Mouse (Mus musculus): ENCODE data around the gene Glod4. TPM values are rescaled to one million over a fixed set of nuclear protein-coding genes. Genes with fewer than 3 reads are reported as not detected.

The Glod4 gene
- polyA plus RNA-seq, 1 experiment from 2014 or later, result 126 TPM

DNA sequence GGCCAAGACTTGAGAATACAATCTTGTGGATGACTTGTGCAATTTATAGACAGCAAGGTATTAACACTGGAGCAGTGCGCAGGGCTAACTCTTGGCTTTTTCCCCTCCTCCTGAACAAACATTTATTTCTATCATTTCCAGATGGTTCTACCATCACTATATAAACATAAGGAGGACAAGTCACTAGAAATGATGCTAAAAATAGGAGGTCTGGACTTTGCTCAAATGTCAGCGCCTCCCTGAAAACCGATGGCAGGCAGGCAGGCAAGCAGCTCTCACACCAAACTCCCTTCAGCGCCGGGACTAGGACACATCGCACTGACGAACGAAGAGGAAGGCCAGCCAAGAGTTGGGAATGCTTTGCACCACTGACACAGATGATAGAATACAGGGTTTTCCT lies 118.1 kb downstream of the Glod4 start:
- no peaks in the 10 kb centered on the region for H3K36me3 ChIP-seq (ENCODE audit: control insufficient read depth, insufficient read depth, low read length)
- peak; percentile 83 for ATAC-seq (ENCODE audit: low read depth)
- no peak overlapping the region for H3K4me3 ChIP-seq (ENCODE audit: low read length)
- no peak overlapping the region for H3K4me2 ChIP-seq (ENCODE audit: low read depth, low read length)
- H3K9me3 ChIP-seq (ENCODE audit: control insufficient read depth, low read length), result no peaks in the 10 kb centered on the region
- peak overlapping the region; percentile 17; the same call in 1 of the 2 replicates for H3K27ac ChIP-seq (ENCODE audit: low read length)
- H3K9ac ChIP-seq (ENCODE audit: low read length), result no peak overlapping the region
- no peaks in the 10 kb centered on the region for H3K27me3 ChIP-seq (ENCODE audit: control insufficient read depth, insufficient read depth, low read depth, low read length)
- WGBS, result 48% methylated on average over 8 of the region's 8 CpGs
- peaks cover 17% of the 10 kb centered on the region for H3K4me1 ChIP-seq (replicated peaks; ENCODE audit: control insufficient read depth, insufficient read depth, low read length)

DNA sequence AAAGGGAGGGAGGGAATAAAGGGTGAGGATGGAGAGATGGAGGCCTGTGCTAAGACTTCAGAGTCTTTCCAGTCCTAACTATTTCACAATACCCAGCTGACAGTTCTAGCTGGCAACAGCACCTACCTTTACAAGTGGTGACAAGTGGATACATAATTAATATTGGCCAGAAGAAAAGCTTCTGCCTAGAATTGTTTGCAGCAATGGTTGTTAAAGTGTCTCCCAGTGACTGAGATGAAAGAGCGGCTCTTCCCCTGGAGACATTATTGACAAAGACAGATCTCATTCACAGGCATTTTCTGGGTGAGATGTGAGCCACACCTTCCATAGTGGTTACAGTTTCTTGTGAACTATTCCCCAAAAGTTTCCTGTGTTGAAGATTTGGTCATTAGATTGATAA lies 120.0 kb downstream of the Glod4 start:
- Histone ChIP-seq H3K9ac (ENCODE audit: low read length) (no peak overlapping the region), H3K27me3 (ENCODE audit: control insufficient read depth, insufficient read depth, low read depth, low read length) (no peaks in the 10 kb centered on the region), H3K9me3 (ENCODE audit: control insufficient read depth, low read length) (no peaks in the 10 kb centered on the region), H3K4me3 (ENCODE audit: low read length) (no peak overlapping the region), H3K27ac (ENCODE audit: low read length) (no peak overlapping the region), H3K4me2 (ENCODE audit: low read depth, low read length) (no peak overlapping the region), H3K36me3 (ENCODE audit: control insufficient read depth, insufficient read depth, low read length) (no peaks in the 10 kb centered on the region), H3K4me1 (replicated peaks; ENCODE audit: control insufficient read depth, insufficient read depth, low read length) (peaks cover 22% of the 10 kb centered on the region)
- ATAC-seq (ENCODE audit: low read depth), result no peak
- 98% methylated on average over 1 of the region's 1 CpGs for WGBS

DNA sequence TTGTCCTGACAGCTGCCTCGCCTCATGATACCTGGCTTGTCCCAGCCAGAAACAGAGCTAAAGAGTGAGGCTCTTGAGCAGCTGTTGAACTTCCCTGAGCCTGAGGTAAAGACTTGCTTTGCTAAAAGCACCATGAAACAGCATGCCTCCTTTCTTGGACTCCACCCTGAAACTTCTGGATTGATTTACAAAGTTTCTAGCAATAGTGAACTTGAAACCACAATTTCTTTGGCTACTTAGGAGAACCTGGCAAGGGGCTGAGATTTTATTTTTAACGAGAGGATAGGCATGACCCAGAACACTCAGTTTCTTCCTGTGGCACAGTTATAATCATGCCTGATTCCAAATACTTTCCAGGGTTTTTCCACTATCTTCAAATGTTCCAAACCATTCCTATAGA lies 121.0 kb downstream of the Glod4 start:
- Histone ChIP-seq H3K4me2 (ENCODE audit: low read depth, low read length) (no peak overlapping the region), H3K27me3 (ENCODE audit: control insufficient read depth, insufficient read depth, low read depth, low read length) (no peaks in the 10 kb centered on the region)
- WGBS, result 76% methylated on average over 2 of the region's 2 CpGs

DNA sequence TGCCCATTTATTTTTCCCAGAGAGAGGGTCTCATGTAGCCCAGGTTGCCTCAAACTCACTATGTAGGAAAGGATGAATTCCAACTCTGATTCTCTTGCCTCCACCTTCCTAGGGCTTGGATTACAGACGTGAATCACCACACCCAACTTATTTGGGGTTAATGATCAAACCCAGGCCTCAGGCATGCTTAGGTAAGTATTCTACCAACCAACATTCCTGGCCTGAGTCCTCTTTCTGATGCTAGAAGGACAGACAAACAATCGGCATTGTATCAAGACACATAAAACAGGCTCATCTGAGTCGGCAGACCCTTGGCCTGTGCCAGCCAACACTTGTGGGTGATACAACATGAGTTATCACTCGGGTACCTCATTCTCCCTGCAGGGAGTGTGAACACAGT lies 122.4 kb downstream of the Glod4 start:
- no peak overlapping the region for H3K9ac ChIP-seq (ENCODE audit: low read length)
- no peak overlapping the region for H3K4me2 ChIP-seq (ENCODE audit: low read depth, low read length)
- H3K27me3 ChIP-seq (ENCODE audit: control insufficient read depth, insufficient read depth, low read depth, low read length), result no peaks in the 10 kb centered on the region
- H3K4me1 ChIP-seq (replicated peaks; ENCODE audit: control insufficient read depth, insufficient read depth, low read length), result peaks cover 22% of the 10 kb centered on the region
- H3K36me3 ChIP-seq (ENCODE audit: control insufficient read depth, insufficient read depth, low read length), result peaks cover 8% of the 10 kb centered on the region; the same call in 1 of the 2 replicates
- no peak overlapping the region for H3K27ac ChIP-seq (ENCODE audit: low read length)
- ATAC-seq (ENCODE audit: low read depth), result no peak
- WGBS, result 76% methylated on average over 4 of the region's 4 CpGs
- no peak overlapping the region for H3K4me3 ChIP-seq (ENCODE audit: low read length)
- H3K9me3 ChIP-seq (ENCODE audit: control insufficient read depth, low read length), result no peaks in the 10 kb centered on the region

More for the DNA sequence above, 121.0 kb downstream of the Glod4 start:
- Histone ChIP-seq H3K27ac (ENCODE audit: low read length) (no peak overlapping the region), H3K4me1 (replicated peaks; ENCODE audit: control insufficient read depth, insufficient read depth, low read length) (peaks cover 22% of the 10 kb centered on the region), H3K9ac (ENCODE audit: low read length) (no peak overlapping the region), H3K36me3 (ENCODE audit: control insufficient read depth, insufficient read depth, low read length) (no peaks in the 10 kb centered on the region), H3K4me3 (ENCODE audit: low read length) (no peak overlapping the region), H3K9me3 (ENCODE audit: control insufficient read depth, low read length) (no peaks in the 10 kb centered on the region)
- no peak for ATAC-seq (ENCODE audit: low read depth)

DNA sequence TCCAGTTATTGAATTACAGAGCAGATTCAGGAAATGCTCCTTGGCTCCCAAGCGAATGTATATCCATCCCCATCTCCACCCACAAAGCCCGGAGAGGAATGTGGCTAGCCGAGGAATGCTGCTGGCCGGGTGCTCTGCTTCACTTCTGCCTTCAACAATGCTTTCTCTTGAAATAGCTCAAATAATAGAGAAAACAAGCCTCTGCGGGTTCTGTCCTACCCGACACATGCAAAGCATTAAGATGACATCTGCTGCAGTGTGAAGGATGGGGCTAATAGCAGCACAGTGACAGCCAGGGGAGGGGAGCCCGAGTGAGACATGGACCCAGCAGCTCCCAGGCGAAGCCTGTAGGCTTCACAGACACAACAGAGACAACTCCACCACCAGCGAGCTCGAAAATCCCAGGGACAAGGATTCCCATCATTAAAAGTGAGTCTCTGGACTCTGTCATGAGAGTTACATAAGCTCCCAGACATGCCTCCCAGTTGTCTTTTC lies 123.1 kb downstream of the Glod4 start:
- Histone ChIP-seq H3K27ac (ENCODE audit: low read length) (peak overlapping the region; percentile 90), H3K9me3 (ENCODE audit: control insufficient read depth, low read length) (no peaks in the 10 kb centered on the region), H3K27me3 (ENCODE audit: control insufficient read depth, insufficient read depth, low read depth, low read length) (no peaks in the 10 kb centered on the region), H3K4me3 (ENCODE audit: low read length) (no peak overlapping the region), H3K9ac (ENCODE audit: low read length) (0 out of 2 replicates have a peak overlapping the region, but pooled peaks have one; percentile 31), H3K4me1 (replicated peaks; ENCODE audit: control insufficient read depth, insufficient read depth, low read length) (peaks cover 16% of the 10 kb centered on the region), H3K36me3 (ENCODE audit: control insufficient read depth, insufficient read depth, low read length) (peaks cover 8% of the 10 kb centered on the region; the same call in 1 of the 2 replicates), H3K4me2 (ENCODE audit: low read depth, low read length) (peak overlapping the region; percentile 18; the same call in 1 of the 2 replicates)
- ATAC-seq (ENCODE audit: low read depth), result peak; percentile 75
- 19% methylated on average over 10 of the region's 10 CpGs for WGBS

DNA sequence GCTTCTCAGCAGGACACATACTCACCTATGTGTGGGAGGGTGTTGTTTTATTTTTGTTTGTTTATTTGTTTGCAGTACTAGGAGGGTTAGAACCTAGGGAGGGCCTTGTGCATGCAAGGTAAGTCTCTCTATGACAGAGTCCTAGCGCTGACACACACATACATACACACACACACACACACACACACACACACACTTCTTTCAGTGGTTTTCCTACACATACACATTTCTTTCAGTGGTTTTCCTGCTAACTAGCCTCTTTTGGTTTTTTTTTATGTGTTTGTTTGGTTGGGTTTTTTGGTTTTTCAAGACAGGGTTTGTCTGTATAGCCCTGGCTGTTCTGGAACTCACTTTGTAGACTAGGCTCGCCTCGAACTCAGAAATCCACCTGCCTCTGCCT lies 133.1 kb downstream of the Glod4 start:
- WGBS, result 96% methylated on average over 3 of the region's 3 CpGs

DNA sequence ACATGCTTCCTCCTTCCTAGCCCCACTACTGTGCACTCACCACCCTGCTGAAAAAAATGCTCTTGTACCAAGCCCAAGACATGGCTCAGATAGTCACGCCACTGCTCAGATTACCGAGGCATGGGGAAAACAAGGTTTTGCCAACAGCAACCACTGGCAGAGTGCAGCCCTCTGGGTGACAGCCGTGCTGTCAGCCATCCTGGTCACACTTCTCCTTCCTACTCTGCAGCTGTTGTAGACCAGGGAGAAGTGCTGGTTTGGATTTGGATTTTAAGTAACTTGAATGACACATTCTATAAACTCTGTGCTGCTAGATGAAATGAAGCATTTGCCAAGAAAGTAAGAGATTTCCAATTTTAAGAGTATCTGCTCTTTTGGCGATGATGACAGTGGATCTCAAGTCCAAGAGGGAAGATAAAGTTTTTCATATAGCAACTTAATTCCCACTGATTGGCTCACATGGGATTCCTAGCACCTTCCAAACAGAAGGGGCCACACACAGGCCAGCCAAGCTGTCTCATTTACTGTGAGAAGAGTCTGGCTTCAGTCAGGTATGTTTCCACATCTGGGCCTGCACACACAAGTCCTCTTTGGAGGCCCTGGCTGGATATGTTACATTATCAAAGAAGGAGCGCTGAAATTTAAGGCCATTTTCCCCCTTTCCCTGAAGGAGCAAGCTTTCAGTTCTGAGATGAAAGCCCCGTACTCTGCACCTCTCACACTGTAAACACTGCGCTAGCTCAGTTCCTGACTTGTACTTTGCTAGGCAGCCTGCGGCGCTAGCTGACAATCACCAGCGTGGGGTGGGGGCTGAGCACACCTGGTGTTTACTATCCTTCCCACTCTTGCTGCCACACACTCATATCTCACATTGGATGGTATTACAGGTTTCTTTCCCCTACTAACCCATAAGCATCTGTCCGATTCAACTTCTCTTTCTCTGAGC lies 136.7 kb downstream of the Glod4 start:
- no peak overlapping the region for H3K4me2 ChIP-seq (ENCODE audit: low read depth, low read length)
- H3K27me3 ChIP-seq (ENCODE audit: control insufficient read depth, insufficient read depth, low read depth, low read length), result no peaks in the 10 kb centered on the region
- H3K9ac ChIP-seq (ENCODE audit: low read length), result no peak overlapping the region; the same call in 1 of the 2 replicates
- peak overlapping the region; percentile 29 for H3K27ac ChIP-seq (ENCODE audit: low read length)
- peak; percentile 92 for ATAC-seq (ENCODE audit: low read depth)
- H3K4me3 ChIP-seq (ENCODE audit: low read length), result no peak overlapping the region
- peaks cover 2% of the 10 kb centered on the region; the same call in 1 of the 2 replicates for H3K36me3 ChIP-seq (ENCODE audit: control insufficient read depth, insufficient read depth, low read length)
- H3K4me1 ChIP-seq (replicated peaks; ENCODE audit: control insufficient read depth, insufficient read depth, low read length), result peaks cover 23% of the 10 kb centered on the region
- H3K9me3 ChIP-seq (ENCODE audit: control insufficient read depth, low read length), result no peaks in the 10 kb centered on the region
- WGBS, result 24% methylated on average over 11 of the region's 11 CpGs

More for the DNA sequence above, 133.1 kb downstream of the Glod4 start:
- Histone ChIP-seq H3K9me3 (ENCODE audit: control insufficient read depth, low read length) (no peaks in the 10 kb centered on the region), H3K36me3 (ENCODE audit: control insufficient read depth, insufficient read depth, low read length) (0 out of 2 replicates have a peak, but pooled peaks cover 2% of the 10 kb centered on the region), H3K27me3 (ENCODE audit: control insufficient read depth, insufficient read depth, low read depth, low read length) (no peaks in the 10 kb centered on the region), H3K4me1 (replicated peaks; ENCODE audit: control insufficient read depth, insufficient read depth, low read length) (peaks cover 23% of the 10 kb centered on the region), H3K9ac (ENCODE audit: low read length) (no peak overlapping the region), H3K4me2 (ENCODE audit: low read depth, low read length) (no peak overlapping the region), H3K4me3 (ENCODE audit: low read length) (no peak overlapping the region), H3K27ac (ENCODE audit: low read length) (no peak overlapping the region)
- ATAC-seq (ENCODE audit: low read depth), result no peak

DNA sequence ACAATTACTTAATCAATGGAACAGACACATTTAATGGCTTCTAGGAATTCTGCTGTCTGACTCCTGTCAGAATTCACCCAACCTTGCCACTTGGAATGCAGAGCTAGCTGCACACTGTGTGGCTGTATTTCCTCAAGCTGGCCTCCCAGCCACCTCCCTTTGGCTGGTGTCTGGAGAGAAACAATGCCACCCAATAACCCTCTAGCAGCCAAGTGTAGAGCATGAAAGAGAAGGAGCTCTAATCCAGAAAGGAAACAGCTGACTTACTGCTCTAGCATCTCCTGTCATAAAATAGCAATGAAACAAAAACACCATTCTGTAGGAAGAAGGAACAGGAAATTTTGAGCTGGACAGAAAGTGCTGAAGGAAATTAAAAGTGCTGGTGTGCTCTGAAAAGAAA lies 142.4 kb downstream of the Glod4 start:
- no peaks in the 10 kb centered on the region for H3K9me3 ChIP-seq (ENCODE audit: control insufficient read depth, low read length)
- H3K4me1 ChIP-seq (replicated peaks; ENCODE audit: control insufficient read depth, insufficient read depth, low read length), result peaks cover 39% of the 10 kb centered on the region
- peak; percentile 66 for ATAC-seq (ENCODE audit: low read depth)
- H3K27ac ChIP-seq (ENCODE audit: low read length), result peak overlapping the region; percentile 79
- no peaks in the 10 kb centered on the region; the same call in 1 of the 2 replicates for H3K36me3 ChIP-seq (ENCODE audit: control insufficient read depth, insufficient read depth, low read length)
- H3K4me3 ChIP-seq (ENCODE audit: low read length), result no peak overlapping the region
- H3K9ac ChIP-seq (ENCODE audit: low read length), result no peak overlapping the region
- no peak overlapping the region for H3K4me2 ChIP-seq (ENCODE audit: low read depth, low read length)
- H3K27me3 ChIP-seq (ENCODE audit: control insufficient read depth, insufficient read depth, low read depth, low read length), result no peaks in the 10 kb centered on the region

DNA sequence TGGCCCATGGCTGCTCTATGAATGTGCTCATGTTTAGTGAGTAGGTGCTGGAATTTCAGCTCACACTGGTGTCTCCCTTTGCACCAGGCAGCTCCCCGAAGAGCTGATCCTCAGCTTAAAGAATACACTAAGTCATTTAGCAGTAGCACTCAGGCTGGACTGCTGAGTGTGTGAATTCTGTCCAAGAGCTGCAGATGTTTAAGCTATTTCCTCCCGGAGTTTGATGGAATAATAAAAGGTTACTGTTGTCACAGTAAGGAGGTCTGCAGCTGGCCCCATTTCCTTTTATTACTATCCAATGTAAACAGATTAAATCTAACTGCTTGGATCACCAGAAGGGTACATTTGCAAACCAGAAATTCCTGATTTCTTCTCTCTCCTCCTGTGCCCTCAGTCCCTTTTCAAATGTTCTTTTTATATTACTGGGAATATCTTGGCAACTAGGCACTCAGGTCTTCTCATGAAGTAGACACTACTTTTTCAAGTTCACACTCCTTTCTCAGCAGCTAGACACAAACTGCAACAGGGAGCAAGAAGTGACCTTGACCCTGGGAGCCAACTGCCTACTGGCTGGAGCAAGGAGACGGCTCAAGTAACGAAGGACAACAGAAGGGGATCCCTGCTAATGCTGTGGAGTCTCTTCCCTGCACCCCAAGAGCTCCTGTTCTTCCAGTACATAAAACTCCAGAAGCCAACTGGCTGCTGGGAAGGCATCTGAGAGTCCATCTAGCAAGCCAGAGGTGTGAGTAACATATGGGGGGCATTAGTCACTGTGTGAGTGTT lies 144.1 kb downstream of the Glod4 start:
- WGBS, result 12% methylated on average over 4 of the region's 4 CpGs
- no peaks in the 10 kb centered on the region; the same call in 1 of the 2 replicates for H3K36me3 ChIP-seq (ENCODE audit: control insufficient read depth, insufficient read depth, low read length)
- H3K9me3 ChIP-seq (ENCODE audit: control insufficient read depth, low read length), result no peaks in the 10 kb centered on the region
- H3K27me3 ChIP-seq (ENCODE audit: control insufficient read depth, insufficient read depth, low read depth, low read length), result no peaks in the 10 kb centered on the region
- H3K27ac ChIP-seq (ENCODE audit: low read length), result peak overlapping the region; percentile 84
- ATAC-seq (ENCODE audit: low read depth), result peak; percentile 89
- H3K4me2 ChIP-seq (ENCODE audit: low read depth, low read length), result no peak overlapping the region
- H3K4me1 ChIP-seq (replicated peaks; ENCODE audit: control insufficient read depth, insufficient read depth, low read length), result peaks cover 35% of the 10 kb centered on the region
- no peak overlapping the region for H3K4me3 ChIP-seq (ENCODE audit: low read length)
- H3K9ac ChIP-seq (ENCODE audit: low read length), result no peak overlapping the region

Measured in lung, embryonic 16.5 days (tissue).